Comparison of ENCODE assay signal across 8 mouse cellular contexts in genomic region chr9:44881941-44882435, GRCm38 (mm10). TPM values are rescaled to one million over a fixed set of nuclear protein-coding genes. Genes with fewer than 3 reads are reported as not detected.
DNase-seq lines count a peak whose midpoint lies in the region; ATAC-seq and TF ChIP-seq lines count a peak whose summit lies in the region.

No protein-coding gene starts in this region.

- H3K9ac ChIP-seq in heart, embryonic 11.5 days (ENCODE audit: low read depth, low read length), result peak overlapping the region; percentile 76
- H3K9ac ChIP-seq in kidney, embryonic 15.5 days, result peak overlapping the region; percentile 78
- peak overlapping the region; percentile 99 for H3K9ac ChIP-seq in midbrain, postnatal 0 days (replicated peaks; ENCODE audit: low read length, poor library complexity, severe bottlenecking)

- peaks cover 37% of the 10 kb centered on the region for H3K79me3 ChIP-seq in C2C12 (ENCODE audit: low read depth)

- DNase-seq in brain, adult 2 months (ENCODE audit: low read depth, low spot score), result peak; percentile 91
- DNase-seq in liver, result peak; percentile 84
- DNase-seq in midbrain, postnatal 0 days (ENCODE audit: low spot score), result peak; percentile 92
- DNase-seq in splenic B cell, adult 2 months (ENCODE audit: low read depth, low spot score), result peak; percentile 72

- H3K79me2 ChIP-seq in C2C12 (ENCODE audit: control insufficient read depth, insufficient read depth), result peaks cover 39% of the 10 kb centered on the region

- peaks cover 9% of the 10 kb centered on the region for H3K36me3 ChIP-seq in C2C12 (ENCODE audit: control insufficient read depth, insufficient read depth)
- H3K36me3 ChIP-seq in heart, embryonic 11.5 days (ENCODE audit: control insufficient read depth, insufficient read depth, low read length), result no peaks in the 10 kb centered on the region
- 0 out of 2 replicates have a peak, but pooled peaks cover 4% of the 10 kb centered on the region for H3K36me3 ChIP-seq in kidney, embryonic 15.5 days
- no peaks in the 10 kb centered on the region for H3K36me3 ChIP-seq in midbrain, postnatal 0 days (ENCODE audit: insufficient read depth, low read length)
- H3K36me3 ChIP-seq in splenic B cell, adult 2 months (ENCODE audit: control insufficient read depth, insufficient read depth, low read length, poor library complexity, severe bottlenecking), result no peaks in the 10 kb centered on the region; the same call in 1 of the 2 replicates

- peak overlapping the region; percentile 94 for H3K27ac ChIP-seq in embryonic fibroblast, embryonic 13.5 days (ENCODE audit: insufficient read depth, low read length)
- peak overlapping the region; percentile 89 for H3K27ac ChIP-seq in heart, embryonic 11.5 days (ENCODE audit: low read depth, low read length)
- H3K27ac ChIP-seq in kidney, embryonic 15.5 days, result peak overlapping the region; percentile 99
- peak overlapping the region; percentile 99 for H3K27ac ChIP-seq in midbrain, postnatal 0 days (ENCODE audit: low read depth, low read length)

- peak overlapping the region; percentile 80 for H3K4me2 ChIP-seq in heart, embryonic 11.5 days
- H3K4me2 ChIP-seq in kidney, embryonic 15.5 days, result peak overlapping the region; percentile 83
- peak overlapping the region; percentile 90 for H3K4me2 ChIP-seq in midbrain, postnatal 0 days (ENCODE audit: low read depth, low read length, poor library complexity, severe bottlenecking)

- ATAC-seq in heart, embryonic 11.5 days (replicated peaks; ENCODE audit: insufficient number of reproducible peaks, low FRiP score, low TSS enrichment), result peak; percentile 60; the same call in 1 of the 2 replicates
- peak; percentile 81 for ATAC-seq in kidney, embryonic 15.5 days (replicated peaks; ENCODE audit: low FRiP score)
- peak; percentile 76 for ATAC-seq in midbrain, postnatal 0 days (ENCODE audit: low FRiP score)

- H3K27me3 ChIP-seq in C2C12 (ENCODE audit: control insufficient read depth, insufficient read depth, insufficient read length), result no peaks in the 10 kb centered on the region
- no peaks in the 10 kb centered on the region for H3K27me3 ChIP-seq in heart, embryonic 11.5 days (ENCODE audit: control insufficient read depth, insufficient read depth, low read length)
- H3K27me3 ChIP-seq in kidney, embryonic 15.5 days, result no peaks in the 10 kb centered on the region
- H3K27me3 ChIP-seq in midbrain, postnatal 0 days (ENCODE audit: insufficient read depth, low read length), result no peaks in the 10 kb centered on the region
- no peaks in the 10 kb centered on the region for H3K27me3 ChIP-seq in splenic B cell, adult 2 months (ENCODE audit: control insufficient read depth, insufficient read depth, low read length, poor library complexity, severe bottlenecking)

- no peaks in the 10 kb centered on the region for H3K9me3 ChIP-seq in heart, embryonic 11.5 days (replicated peaks; ENCODE audit: control insufficient read depth, low read length)
- no peaks in the 10 kb centered on the region for H3K9me3 ChIP-seq in kidney, embryonic 15.5 days (replicated peaks)
- H3K9me3 ChIP-seq in midbrain, postnatal 0 days (ENCODE audit: low read length), result no peaks in the 10 kb centered on the region

- H3K4me1 ChIP-seq in embryonic fibroblast, embryonic 13.5 days (ENCODE audit: control insufficient read depth, insufficient read depth, low read length), result peaks cover 8% of the 10 kb centered on the region
- H3K4me1 ChIP-seq in heart, embryonic 11.5 days (ENCODE audit: control insufficient read depth, insufficient read depth, low read length), result peaks cover 22% of the 10 kb centered on the region
- H3K4me1 ChIP-seq in kidney, embryonic 15.5 days, result peaks cover 42% of the 10 kb centered on the region
- H3K4me1 ChIP-seq in midbrain, postnatal 0 days (ENCODE audit: insufficient read depth, low read length), result peaks cover 15% of the 10 kb centered on the region

- TF ChIP-seq POLR2A in embryonic fibroblast, embryonic 13.5 days (IDR thresholded peaks at IDR 0.05; ENCODE audit: low read depth, low read length), result peak; percentile 96

- under 1% methylated on average over 29 of the region's 29 CpGs for WGBS in heart, embryonic 11.5 days (ENCODE audit: insufficient replicate concordance)
- WGBS in kidney, embryonic 15.5 days, result under 1% methylated on average over 28 of the region's 29 CpGs
- under 1% methylated on average over 29 of the region's 29 CpGs for WGBS in midbrain, postnatal 0 days

- H3ac ChIP-seq in C2C12 (ENCODE audit: control insufficient read depth, insufficient read length, low read depth), result peak overlapping the region; percentile 91

- H3K4me3 ChIP-seq in C2C12 (ENCODE audit: insufficient read depth, poor library complexity, severe bottlenecking), result peak overlapping the region; percentile 52
- H3K4me3 ChIP-seq in embryonic fibroblast, embryonic 13.5 days (ENCODE audit: insufficient read depth, low read length), result peak overlapping the region; percentile 96
- H3K4me3 ChIP-seq in heart, embryonic 11.5 days (ENCODE audit: low read depth, low read length), result peak overlapping the region; percentile 88
- peak overlapping the region; percentile 99 for H3K4me3 ChIP-seq in kidney, embryonic 15.5 days (replicated peaks)
- H3K4me3 ChIP-seq in midbrain, postnatal 0 days (ENCODE audit: low read depth, low read length), result peak overlapping the region; percentile 96

- TF ChIP-seq CTCF in C2C12 (IDR thresholded peaks at IDR 0.05; ENCODE audit: control insufficient read depth, insufficient read depth, insufficient read length), result no peak
- no peak for TF ChIP-seq CTCF in embryonic fibroblast, embryonic 13.5 days (IDR thresholded peaks at IDR 0.05; ENCODE audit: borderline replicate concordance, insufficient read depth, low read length)
- no peak; the same call in 1 of the 2 replicates for TF ChIP-seq CTCF in midbrain, postnatal 0 days (IDR thresholded peaks at IDR 0.05)

TF ChIP-seq in C2C12, 6 proteins besides CTCF, POLR2A, EP300 and RAD21:
- peak; percentile 30 for TF ChIP-seq MAX (IDR thresholded peaks at IDR 0.05)
- no peak for TF ChIP-seq USF1 (IDR thresholded peaks at IDR 0.05; ENCODE audit: low read depth)
- no peak for TF ChIP-seq CEBPB (IDR thresholded peaks at IDR 0.05; ENCODE audit: low read depth)

RNA-seq across cellular contexts. Expression of gene Kmt2a, which starts 0.9 kb away (rescaled TPM):
- polyA plus RNA-seq in C2C12 (2012; fragmentation: generic; extraction: Trizol), result 5.6 TPM
- polyA plus RNA-seq in embryonic fibroblast, embryonic 13.5 days (2011; ENCODE audit: insufficient read length, low read depth, missing spikeins), result 29.0 and 32.1 TPM in 2 replicates
- polyA plus RNA-seq in heart, embryonic 11.5 days (2014; fragmentation: Nextera tagmentation; extraction: Ambion mirVana), result 7.3 and 13.9 TPM in 2 replicates
- 14.6 and 16.3 TPM in 2 replicates for polyA plus RNA-seq in kidney, embryonic 15.5 days (2015; fragmentation: Nextera tagmentation; extraction: Ambion mirVana)
- 27.8 and 28.0 TPM in 2 replicates for total RNA-seq in midbrain, postnatal 0 days (2014; rRNA removed)
- polyA plus RNA-seq in midbrain, postnatal 0 days (2015; fragmentation: Nextera tagmentation; extraction: Ambion mirVana), result 14.0 and 20.0 TPM in 2 replicates

RNA-seq across cellular contexts. Expression of gene Atp5l, which starts 38.6 kb away (rescaled TPM):
- 734 TPM for polyA plus RNA-seq in C2C12 (2012; fragmentation: generic; extraction: Trizol)
- polyA plus RNA-seq in embryonic fibroblast, embryonic 13.5 days (2011; ENCODE audit: insufficient read length, low read depth, missing spikeins), result 281 and 285 TPM in 2 replicates
- polyA plus RNA-seq in heart, embryonic 11.5 days (2014; fragmentation: Nextera tagmentation; extraction: Ambion mirVana), result 943 and 1,030 TPM in 2 replicates
- polyA plus RNA-seq in kidney, embryonic 15.5 days (2015; fragmentation: Nextera tagmentation; extraction: Ambion mirVana), result 714 and 843 TPM in 2 replicates
- 204 and 253 TPM in 2 replicates for total RNA-seq in midbrain, postnatal 0 days (2014; rRNA removed)
- 870 and 874 TPM in 2 replicates for polyA plus RNA-seq in midbrain, postnatal 0 days (2015; fragmentation: Nextera tagmentation; extraction: Ambion mirVana)

Comparison
In these comparisons a context has a peak if more than half of its experiments do, and no peak if none do; other contexts are left out.
1. Peak in every context shown above with its lines: DNase-seq, ATAC-seq, H3K4me3 ChIP-seq and H3K27ac ChIP-seq.